In genomic region chr7:63934530-63934929, GRCm38 (mm10) we compare ENCODE assay signal across 13 mouse cellular contexts. TPM values are rescaled to one million over a fixed set of nuclear protein-coding genes. Genes with fewer than 3 reads are reported as not detected.
A peak's percentile ranks its signal among the peaks of the same experiment; 100 is the strongest.
DNase-seq lines count a peak whose midpoint lies in the region; ATAC-seq and TF ChIP-seq lines count a peak whose summit lies in the region.
"Had no signal": no experiment of that assay in that cellular context is flagged by ENCODE, and none has a peak within 500 bp of the region (broad histone marks: within the 10 kb centered on the region; RNA-seq: fewer than 3 reads in every experiment).

No protein-coding gene starts in this region.

- H3K4me3 ChIP-seq in embryonic facial prominence, embryonic 14.5 days (ENCODE audit: low read depth, low read length) = no peak overlapping the region
- no peak overlapping the region for H3K4me3 ChIP-seq in embryonic facial prominence, embryonic 10.5 days
- no peak overlapping the region for H3K4me3 ChIP-seq in neural tube, embryonic 12.5 days
- no peak overlapping the region; the same call in 1 of the 2 replicates for H3K4me3 ChIP-seq in hindbrain, embryonic 16.5 days (ENCODE audit: low read length)
- no peak overlapping the region for H3K4me3 ChIP-seq in stomach, postnatal 0 days (ENCODE audit: low read depth, low read length)
- H3K4me3 ChIP-seq: intestine, embryonic 15.5 days had no signal

- H3K27ac ChIP-seq in embryonic facial prominence, embryonic 14.5 days (replicated peaks; ENCODE audit: low read depth, low read length) = no peak overlapping the region
- no peak overlapping the region for H3K27ac ChIP-seq in embryonic facial prominence, embryonic 10.5 days (replicated peaks)
- H3K27ac ChIP-seq in neural tube, embryonic 12.5 days = no peak overlapping the region
- no peak overlapping the region for H3K27ac ChIP-seq in hindbrain, embryonic 16.5 days (ENCODE audit: low read depth, low read length)
- H3K27ac ChIP-seq in stomach, postnatal 0 days (replicated peaks) = no peak overlapping the region
- H3K27ac ChIP-seq: embryonic facial prominence, embryonic 15.5 days; intestine, embryonic 15.5 days had no signal

- H3K9ac ChIP-seq in embryonic facial prominence, embryonic 14.5 days (ENCODE audit: low read depth, low read length) = 0 out of 2 replicates have a peak overlapping the region, but pooled peaks have one; percentile 11
- H3K9ac ChIP-seq in neural tube, embryonic 12.5 days = no peak overlapping the region
- H3K9ac ChIP-seq in hindbrain, embryonic 16.5 days (ENCODE audit: low read depth, low read length) = 0 out of 2 replicates have a peak overlapping the region, but pooled peaks have one; percentile 11
- no peak overlapping the region for H3K9ac ChIP-seq in stomach, postnatal 0 days (ENCODE audit: low read length)
- H3K9ac ChIP-seq: embryonic facial prominence, embryonic 15.5 days; intestine, embryonic 15.5 days had no signal

- no peak for ATAC-seq in embryonic facial prominence, embryonic 14.5 days (ENCODE audit: low read depth)
- no peak for ATAC-seq in neural tube, embryonic 12.5 days (ENCODE audit: low FRiP score, low read depth)
- ATAC-seq in hindbrain, embryonic 16.5 days = no peak
- no peak for ATAC-seq in stomach, postnatal 0 days (ENCODE audit: low FRiP score, low TSS enrichment)
- ATAC-seq in monocyte, adult 5-6 weeks (replicated peaks; ENCODE audit: insufficient number of reproducible peaks, low FRiP score, low TSS enrichment, poor library complexity, severe bottlenecking) = no peak
- ATAC-seq: intestine, embryonic 15.5 days had no signal

- no peak for TF ChIP-seq EP300 in stomach, postnatal 0 days (optimal IDR thresholded peaks at IDR 0.05)

- peaks cover 1% of the 10 kb centered on the region for H3K4me1 ChIP-seq in embryonic facial prominence, embryonic 14.5 days (ENCODE audit: control insufficient read depth, insufficient read depth, low read length)
- peaks cover 42% of the 10 kb centered on the region for H3K4me1 ChIP-seq in embryonic facial prominence, embryonic 10.5 days
- H3K4me1 ChIP-seq in neural tube, embryonic 12.5 days = peaks cover 24% of the 10 kb centered on the region
- H3K4me1 ChIP-seq in hindbrain, embryonic 16.5 days (ENCODE audit: control insufficient read depth, insufficient read depth, low read depth, low read length) = peaks cover 22% of the 10 kb centered on the region
- 0 out of 2 replicates have a peak, but pooled peaks cover 2% of the 10 kb centered on the region for H3K4me1 ChIP-seq in stomach, postnatal 0 days (replicated peaks; ENCODE audit: control insufficient read depth, insufficient read depth)

- no peaks in the 10 kb centered on the region for H3K27me3 ChIP-seq in embryonic facial prominence, embryonic 14.5 days (replicated peaks; ENCODE audit: control insufficient read depth, insufficient read depth, low read length)
- H3K27me3 ChIP-seq in embryonic facial prominence, embryonic 10.5 days (replicated peaks; ENCODE audit: low read depth, poor library complexity, severe bottlenecking) = no peaks in the 10 kb centered on the region
- H3K27me3 ChIP-seq in neural tube, embryonic 12.5 days (replicated peaks) = no peaks in the 10 kb centered on the region
- no peaks in the 10 kb centered on the region for H3K27me3 ChIP-seq in hindbrain, embryonic 16.5 days (replicated peaks; ENCODE audit: control insufficient read depth, insufficient read depth, low read length)
- H3K27me3 ChIP-seq in stomach, postnatal 0 days (ENCODE audit: control insufficient read depth, insufficient read depth, low read length) = no peaks in the 10 kb centered on the region
- H3K27me3 ChIP-seq: embryonic facial prominence, embryonic 15.5 days; intestine, embryonic 15.5 days had no signal

- no peak for DNase-seq in embryonic facial prominence, embryonic 14.5 days (ENCODE audit: low spot score)
- no peak for DNase-seq in embryonic facial prominence, embryonic 10.5 days (ENCODE audit: low spot score)
- DNase-seq in neural tube, embryonic 10.5 days (ENCODE audit: extremely low spot score, low spot score) = no peak
- DNase-seq in stomach, postnatal 0 days (ENCODE audit: low spot score) = no peak
- no peak for DNase-seq in urinary bladder, postnatal 10 days (ENCODE audit: low spot score)
- DNase-seq: adrenal gland, postnatal 10 days; thymus, postnatal 36 days had no signal

- no peaks in the 10 kb centered on the region for H3K9me3 ChIP-seq in embryonic facial prominence, embryonic 14.5 days (ENCODE audit: control insufficient read depth, low read length)
- H3K9me3 ChIP-seq in embryonic facial prominence, embryonic 10.5 days = no peaks in the 10 kb centered on the region
- H3K9me3 ChIP-seq in neural tube, embryonic 12.5 days = no peaks in the 10 kb centered on the region
- H3K9me3 ChIP-seq in hindbrain, embryonic 16.5 days (ENCODE audit: control insufficient read depth, low read length) = no peaks in the 10 kb centered on the region
- H3K9me3 ChIP-seq in stomach, postnatal 0 days (ENCODE audit: control insufficient read depth, low read length) = no peaks in the 10 kb centered on the region
- H3K9me3 ChIP-seq: embryonic facial prominence, embryonic 15.5 days; intestine, embryonic 15.5 days had no signal

- H3K4me2 ChIP-seq in embryonic facial prominence, embryonic 14.5 days (ENCODE audit: low read depth, low read length) = no peak overlapping the region
- H3K4me2 ChIP-seq in neural tube, embryonic 12.5 days (replicated peaks) = peak overlapping the region; percentile 89
- peak overlapping the region; percentile 80 for H3K4me2 ChIP-seq in hindbrain, embryonic 16.5 days (ENCODE audit: low read length)
- H3K4me2 ChIP-seq in stomach, postnatal 0 days (replicated peaks; ENCODE audit: low read depth) = 0 out of 2 replicates have a peak overlapping the region, but pooled peaks have one; percentile 18

- no peaks in the 10 kb centered on the region for H3K36me3 ChIP-seq in embryonic facial prominence, embryonic 14.5 days (ENCODE audit: control insufficient read depth, insufficient read depth, low read length)
- H3K36me3 ChIP-seq in embryonic facial prominence, embryonic 10.5 days (replicated peaks) = no peaks in the 10 kb centered on the region
- H3K36me3 ChIP-seq in neural tube, embryonic 12.5 days = no peaks in the 10 kb centered on the region
- H3K36me3 ChIP-seq in hindbrain, embryonic 16.5 days (ENCODE audit: control insufficient read depth, insufficient read depth, low read length) = no peaks in the 10 kb centered on the region
- H3K36me3 ChIP-seq in stomach, postnatal 0 days (ENCODE audit: control insufficient read depth, insufficient read depth, low read length) = no peaks in the 10 kb centered on the region
- H3K36me3 ChIP-seq: embryonic facial prominence, embryonic 15.5 days; intestine, embryonic 15.5 days had no signal

- TF ChIP-seq CTCF in stomach, postnatal 0 days (IDR thresholded peaks at IDR 0.05; ENCODE audit: low read depth) = no peak

- WGBS in embryonic facial prominence, embryonic 14.5 days = 86% methylated on average over 1 of the region's 1 CpGs
- 55% methylated on average over 1 of the region's 1 CpGs for WGBS in embryonic facial prominence, embryonic 10.5 days
- 64% methylated on average over 1 of the region's 1 CpGs for WGBS in neural tube, embryonic 12.5 days
- 74% methylated on average over 1 of the region's 1 CpGs for WGBS in hindbrain, embryonic 16.5 days
- 44% methylated on average over 1 of the region's 1 CpGs for WGBS in stomach, postnatal 0 days

RNA-seq across cellular contexts. Expression of gene Klf13, which starts 4.2 kb away (rescaled TPM):
- polyA plus RNA-seq in embryonic facial prominence, embryonic 14.5 days (2014; fragmentation: Nextera tagmentation; extraction: Ambion mirVana) = 27.6 and 30.1 TPM in 2 replicates
- polyA plus RNA-seq in embryonic facial prominence, embryonic 10.5 days (2016; fragmentation: Nextera tagmentation; extraction: Ambion mirVana) = 22.1 and 23.9 TPM in 2 replicates
- polyA plus RNA-seq in neural tube, embryonic 12.5 days (2016; fragmentation: Nextera tagmentation; extraction: Ambion mirVana) = 34.0 and 34.5 TPM in 2 replicates
- polyA plus RNA-seq in hindbrain, embryonic 16.5 days (2015; fragmentation: Nextera tagmentation; extraction: Ambion mirVana) = 22.1 and 23.9 TPM in 2 replicates
- 25.0 and 26.9 TPM in 2 replicates for polyA plus RNA-seq in stomach, postnatal 0 days (2015; fragmentation: Nextera tagmentation; extraction: Ambion mirVana)
- total RNA-seq in monocyte, adult 5-6 weeks (2017) = 106 to 183 TPM (median 115 TPM) in 3 replicates

RNA-seq across cellular contexts. Expression of gene E030018B13Rik, which starts 17.9 kb away (rescaled TPM):
- polyA plus RNA-seq in embryonic facial prominence, embryonic 14.5 days (2014; fragmentation: Nextera tagmentation; extraction: Ambion mirVana) = not detected in 2 replicates
- polyA plus RNA-seq in embryonic facial prominence, embryonic 10.5 days (2016; fragmentation: Nextera tagmentation; extraction: Ambion mirVana) = not detected in 2 replicates
- 0.19 TPM in 1 of 2 replicates, not detected in the other for polyA plus RNA-seq in neural tube, embryonic 12.5 days (2016; fragmentation: Nextera tagmentation; extraction: Ambion mirVana)
- polyA plus RNA-seq in hindbrain, embryonic 16.5 days (2015; fragmentation: Nextera tagmentation; extraction: Ambion mirVana) = not detected in 2 replicates
- not detected in 2 replicates for polyA plus RNA-seq in stomach, postnatal 0 days (2015; fragmentation: Nextera tagmentation; extraction: Ambion mirVana)
- total RNA-seq in monocyte, adult 5-6 weeks (2017) = 0.58 TPM in 1 of 3 replicates, not detected in the others
- total RNA-seq: adrenal gland, postnatal 10 days had no signal
- polyA plus RNA-seq: intestine, embryonic 15.5 days; limb, embryonic 11.5 days had no signal

Comparison
In these comparisons a context has a peak if more than half of its experiments do, and no peak if none do; other contexts are left out.
1. H3K9ac ChIP-seq: peak in embryonic facial prominence, embryonic 14.5 days (single experiment) and hindbrain, embryonic 16.5 days (single experiment); none in neural tube, embryonic 12.5 days (single experiment) and stomach, postnatal 0 days (single experiment).